Mouse (Mus musculus) megakaryocyte progenitor cell, adult 5-6 weeks (primary cell): ENCODE results near the gene Mapre3. TPM values are rescaled to one million over a fixed set of nuclear protein-coding genes. Genes with fewer than 3 reads are reported as not detected.
"Not testable (repeated sequence)": the region's sequence is repeated elsewhere in the genome, so short reads cannot be mapped to it uniquely, and the experiment has no call there.

Experiments
- ATAC-seq: replicated peaks from 2 replicates; pipeline ENCODE4 v1.8.0; 2016; ENCODE audit warnings: mild to moderate bottlenecking, moderate TSS enrichment, inconsistent platforms; ENCODE audit not compliant: poor library complexity
- total RNA-seq, 2 experiments: library from RNA; stranded (forward) in 1 of 2; stranded (reverse) in 1 of 2; fragments of 157-497, 149-512 nt in 1 of 2; fragments of 200-1000 nt in 1 of 2; gene quantifications; 2 replicates each; pipeline versions ENCODE4 v1.2.3 to v1.2.4; 2015 to 2017

Mapre3 gene
- total RNA-seq, 2 experiments from 2014 or later = 0.27 TPM; not detected in 1

GRCm38 (mm10) chr5:30878616-30879015 is 64.2 kb downstream of the Mapre3 start:
- no peak for ATAC-seq

GRCm38 (mm10) chr5:30879347-30879943 is 65.0 kb downstream of the Mapre3 start:
- ATAC-seq = no peak

- not testable (repeated sequence) for ATAC-seq
Observed at GRCm38 (mm10) chr5:30881839-30882238, 67.4 kb downstream of the Mapre3 start.

- ATAC-seq = no peak
Observed at GRCm38 (mm10) chr5:30886209-30886608, 71.8 kb downstream of the Mapre3 start.

GRCm38 (mm10) chr5:30886731-30887130 is 72.3 kb downstream of the Mapre3 start:
- no peak for ATAC-seq

GRCm38 (mm10) chr5:30887331-30887761 is 72.9 kb downstream of the Mapre3 start:
- peak; percentile 62 for ATAC-seq

- peak; percentile 69 for ATAC-seq
Observed at GRCm38 (mm10) chr5:30887858-30888336, 73.5 kb downstream of the Mapre3 start.

- ATAC-seq = peak; percentile 62
Observed at GRCm38 (mm10) chr5:30888337-30889087, 74.1 kb downstream of the Mapre3 start, which contains the start of gene Agbl5. Gene Agbl5 (plus strand): TSS chr5:30888694.

- ATAC-seq = no peak
Observed at GRCm38 (mm10) chr5:30889088-30889754, 74.8 kb downstream of the Mapre3 start.

- ATAC-seq = no peak
Observed at GRCm38 (mm10) chr5:30890375-30890774, 75.9 kb downstream of the Mapre3 start.

- ATAC-seq = no peak
Observed at GRCm38 (mm10) chr5:30901860-30902259, 87.4 kb downstream of the Mapre3 start.

GRCm38 (mm10) chr5:30907413-30908059 is 93.1 kb downstream of the Mapre3 start, which contains the start of gene Ost4:
Gene Ost4 (minus strand): TSS chr5:30907788.
- ATAC-seq = peak; percentile 94

GRCm38 (mm10) chr5:30908426-30909299 is 94.2 kb downstream of the Mapre3 start:
- ATAC-seq = no peak

GRCm38 (mm10) chr5:30909300-30909659 is 94.8 kb downstream of the Mapre3 start:
- ATAC-seq = no peak

GRCm38 (mm10) chr5:30909863-30910262 is 95.4 kb downstream of the Mapre3 start:
- no peak for ATAC-seq

- no peak for ATAC-seq
Observed at GRCm38 (mm10) chr5:30910481-30910880, 96.0 kb downstream of the Mapre3 start.

GRCm38 (mm10) chr5:30912156-30912555 is 97.7 kb downstream of the Mapre3 start:
- no peak for ATAC-seq

GRCm38 (mm10) chr5:30913060-30913841 is 98.8 kb downstream of the Mapre3 start, which contains the start of gene Emilin1:
Gene Emilin1 (plus strand): TSS chr5:30913402.
- ATAC-seq = peak; percentile 43

GRCm38 (mm10) chr5:30914101-30914635 is 99.7 kb downstream of the Mapre3 start:
- ATAC-seq = no peak
